Mouse (Mus musculus) stomach, embryonic 16.5 days (tissue): ENCODE measurements around the gene Med25. TPM values are rescaled to one million over a fixed set of nuclear protein-coding genes. Genes with fewer than 3 reads are reported as not detected.

ENCODE experiments used
- ATAC-seq: fragments of 200-750 bp; cut with Nextera tagmentation; 2 replicates; pipeline ENCODE4 v1.8.0; 2017; ENCODE audit warnings: moderate number of reproducible peaks, moderate TSS enrichment; ENCODE audit not compliant: insufficient read depth, low FRiP score
- H3K27ac ChIP-seq: fragments of 300-500 bp; sonication (generic); 2 replicates; pipeline ENCODE4 v1.5.1; 2014; ENCODE audit warnings: low read length
- H3K27me3 ChIP-seq: fragments of 300-500 bp; sonication (generic); 2 replicates; pipeline ENCODE4 v1.6.1; 2014; ENCODE audit warnings: low read length, control low read depth, mixed read lengths; ENCODE audit not compliant: control insufficient read depth, insufficient read depth
- H3K36me3 ChIP-seq: fragments of 300-500 bp; sonication (generic); 2 replicates; pipeline ENCODE4 v1.6.1; 2014; ENCODE audit warnings: low read length; ENCODE audit not compliant: control insufficient read depth, insufficient read depth
- H3K4me1 ChIP-seq: fragments of 300-500 bp; sonication (generic); 2 replicates; pipeline ENCODE4 v1.6.1; 2014; ENCODE audit warnings: low read length, control low read depth, mixed read lengths; ENCODE audit not compliant: control insufficient read depth, insufficient read depth
- H3K4me2 ChIP-seq: fragments of 300-500 bp; sonication (generic); 2 replicates; pipeline ENCODE4 v1.6.1; 2014; ENCODE audit warnings: low read depth, low read length, mixed read lengths
- H3K4me3 ChIP-seq: fragments of 300-500 bp; sonication (generic); replicated peaks from 2 replicates; pipeline ENCODE4 v1.5.1; 2014; ENCODE audit warnings: mild to moderate bottlenecking, low read length
- H3K9ac ChIP-seq: fragments of 300-500 bp; sonication (generic); 2 replicates; pipeline ENCODE4 v1.6.1; 2014; ENCODE audit warnings: low read length
- H3K9me3 ChIP-seq: fragments of 300-500 bp; sonication (generic); replicated peaks from 2 replicates; pipeline ENCODE4 v1.6.1; 2016; ENCODE audit warnings: low read length, control low read depth; ENCODE audit not compliant: control insufficient read depth
- WGBS: fragments of 180-500 bp; shearing (Covaris S2); extraction: QIAGEN DNeasy Blood & Tissue Kit; methylation state at CpG from one replicate; pipeline ENCODE4 v1.1.7; 2014; 5-methylcytosine and 5-hydroxymethylcytosine counted together
- polyA plus RNA-seq: library from polyadenylated mRNA; unstranded; fragments of >200 nt; fragmentation: Nextera tagmentation; extraction: Ambion mirVana; gene quantifications from 2 replicates; pipeline ENCODE4 v1.2.1, GENCODE M21; 2015

Med25 gene
- polyA plus RNA-seq, 1 experiment from 2014 or later, result 89.9 TPM

GRCm38 (mm10) chr7:44839171-44839490 is 53.4 kb downstream of the Med25 start:
- WGBS, result 33% methylated on average over 11 of the region's 11 CpGs

GRCm38 (mm10) chr7:44838073-44838472 is 54.4 kb downstream of the Med25 start:
- Histone ChIP-seq H3K4me2 (no peak overlapping the region), H3K4me1 (peaks cover 14% of the 10 kb centered on the region), H3K4me3 (no peak overlapping the region), H3K36me3 (0 out of 2 replicates have a peak, but pooled peaks cover 8% of the 10 kb centered on the region), H3K9ac (no peak overlapping the region), H3K27ac (no peak overlapping the region), H3K9me3 (no peaks in the 10 kb centered on the region), H3K27me3 (no peaks in the 10 kb centered on the region; the same call in 1 of the 2 replicates)
- no peak for ATAC-seq
- 79% methylated on average over 6 of the region's 6 CpGs for WGBS

More at GRCm38 (mm10) chr7:44839171-44839490, 53.4 kb downstream of the Med25 start:
- Histone ChIP-seq H3K36me3 (0 out of 2 replicates have a peak, but pooled peaks cover 8% of the 10 kb centered on the region), H3K27me3 (no peaks in the 10 kb centered on the region; the same call in 1 of the 2 replicates), H3K9ac (peak overlapping the region; percentile 61), H3K27ac (no peak overlapping the region), H3K4me3 (peak overlapping the region; percentile 39), H3K4me1 (peaks cover 11% of the 10 kb centered on the region), H3K9me3 (no peaks in the 10 kb centered on the region), H3K4me2 (peak overlapping the region; percentile 68)
- ATAC-seq, result no peak

GRCm38 (mm10) chr7:44836423-44837053 is 56.0 kb downstream of the Med25 start:
- no peak overlapping the region for H3K9ac ChIP-seq
- H3K36me3 ChIP-seq, result no peaks in the 10 kb centered on the region
- no peak overlapping the region for H3K27ac ChIP-seq
- peaks cover 14% of the 10 kb centered on the region for H3K4me1 ChIP-seq
- no peak overlapping the region for H3K4me2 ChIP-seq
- no peak overlapping the region for H3K4me3 ChIP-seq
- no peaks in the 10 kb centered on the region for H3K9me3 ChIP-seq
- 84% methylated on average over 9 of the region's 9 CpGs for WGBS
- no peak for ATAC-seq
- H3K27me3 ChIP-seq, result no peaks in the 10 kb centered on the region; the same call in 1 of the 2 replicates

GRCm38 (mm10) chr7:44836016-44836404 is 56.5 kb downstream of the Med25 start:
- Histone ChIP-seq H3K4me1 (peaks cover 14% of the 10 kb centered on the region), H3K4me3 (no peak overlapping the region), H3K9ac (no peak overlapping the region), H3K27ac (no peak overlapping the region), H3K27me3 (no peaks in the 10 kb centered on the region; the same call in 1 of the 2 replicates), H3K4me2 (no peak overlapping the region), H3K36me3 (peaks cover 2% of the 10 kb centered on the region; the same call in 1 of the 2 replicates), H3K9me3 (no peaks in the 10 kb centered on the region)
- no peak for ATAC-seq
- WGBS, result 44% methylated on average over 3 of the region's 3 CpGs

- WGBS, result 88% methylated on average over 1 of the region's 1 CpGs
- peaks cover 14% of the 10 kb centered on the region for H3K4me1 ChIP-seq
- ATAC-seq, result no peak
Observed at GRCm38 (mm10) chr7:44835373-44836015, 57.0 kb downstream of the Med25 start.

GRCm38 (mm10) chr7:44832763-44833162 is 59.7 kb downstream of the Med25 start:
- Histone ChIP-seq H3K27ac (no peak overlapping the region), H3K27me3 (no peaks in the 10 kb centered on the region; the same call in 1 of the 2 replicates), H3K9ac (no peak overlapping the region), H3K36me3 (peaks cover 27% of the 10 kb centered on the region), H3K9me3 (no peaks in the 10 kb centered on the region), H3K4me1 (peaks cover 3% of the 10 kb centered on the region), H3K4me3 (no peak overlapping the region), H3K4me2 (no peak overlapping the region)
- ATAC-seq, result no peak
- 49% methylated on average over 4 of the region's 4 CpGs for WGBS

More at GRCm38 (mm10) chr7:44835373-44836015, 57.0 kb downstream of the Med25 start:
- Histone ChIP-seq H3K4me2 (no peak overlapping the region), H3K9ac (no peak overlapping the region), H3K27ac (no peak overlapping the region), H3K36me3 (peaks cover 7% of the 10 kb centered on the region; the same call in 1 of the 2 replicates), H3K4me3 (no peak overlapping the region), H3K27me3 (no peaks in the 10 kb centered on the region; the same call in 1 of the 2 replicates), H3K9me3 (no peaks in the 10 kb centered on the region)

- Histone ChIP-seq H3K4me3 (no peak overlapping the region), H3K9me3 (no peaks in the 10 kb centered on the region)
Observed at GRCm38 (mm10) chr7:44828706-44829105, 63.8 kb downstream of the Med25 start.

GRCm38 (mm10) chr7:44826771-44827170 is 65.7 kb downstream of the Med25 start:
- 62% methylated on average over 3 of the region's 3 CpGs for WGBS
- H3K4me1 ChIP-seq, result peaks cover 18% of the 10 kb centered on the region
- no peak for ATAC-seq
- H3K9me3 ChIP-seq, result no peaks in the 10 kb centered on the region
- no peaks in the 10 kb centered on the region for H3K27me3 ChIP-seq
- H3K27ac ChIP-seq, result no peak overlapping the region
- peaks cover 27% of the 10 kb centered on the region for H3K36me3 ChIP-seq
- H3K4me3 ChIP-seq, result no peak overlapping the region
- no peak overlapping the region for H3K9ac ChIP-seq
- H3K4me2 ChIP-seq, result no peak overlapping the region

More at GRCm38 (mm10) chr7:44828706-44829105, 63.8 kb downstream of the Med25 start:
- H3K27me3 ChIP-seq, result no peaks in the 10 kb centered on the region
- peaks cover 27% of the 10 kb centered on the region for H3K36me3 ChIP-seq
- no peak overlapping the region for H3K9ac ChIP-seq
- H3K4me2 ChIP-seq, result no peak overlapping the region
- WGBS, result 95% methylated on average over 5 of the region's 5 CpGs
- H3K4me1 ChIP-seq, result peaks cover 9% of the 10 kb centered on the region
- no peak overlapping the region for H3K27ac ChIP-seq
- no peak for ATAC-seq
